Mouse (Mus musculus) myocyte (in vitro differentiated cells): ENCODE data around the gene Gm3138.
"Not testable (repeated sequence)": the region's sequence is repeated elsewhere in the genome, so short reads cannot be mapped to it uniquely, and the experiment has no call there.

Source experiments
- MAX ChIP-seq: IDR thresholded peaks from one replicate; pipeline ENCODE4 v1.6.1; 2011; ENCODE audit warnings: low read depth, mild to moderate bottlenecking, control low read depth
- POLR2A ChIP-seq: IDR thresholded peaks from one replicate; pipeline ENCODE4 v1.6.1; 2011; ENCODE audit warnings: low read depth, mild to moderate bottlenecking, control low read depth, moderate library complexity; ENCODE audit not compliant: insufficient read length
- POLR2AphosphoS2 ChIP-seq: IDR thresholded peaks from one replicate; pipeline ENCODE4 v1.6.1; 2011; ENCODE audit warnings: low read depth, control low read depth; ENCODE audit not compliant: insufficient read length
- REST ChIP-seq: IDR thresholded peaks from one replicate; pipeline ENCODE4 v1.6.1; 2011; ENCODE audit warnings: mild to moderate bottlenecking, control low read depth, moderate library complexity; ENCODE audit not compliant: insufficient read depth, insufficient read length
- TCF12 ChIP-seq: IDR thresholded peaks from one replicate; pipeline ENCODE4 v1.6.1; 2011; ENCODE audit warnings: mild to moderate bottlenecking, control low read depth; ENCODE audit not compliant: poor library complexity, insufficient read depth, severe bottlenecking
- USF1 ChIP-seq: IDR thresholded peaks from one replicate; pipeline ENCODE4 v1.6.1; 2011; ENCODE audit warnings: low read depth, mild to moderate bottlenecking, control low read depth, moderate library complexity

DNA sequence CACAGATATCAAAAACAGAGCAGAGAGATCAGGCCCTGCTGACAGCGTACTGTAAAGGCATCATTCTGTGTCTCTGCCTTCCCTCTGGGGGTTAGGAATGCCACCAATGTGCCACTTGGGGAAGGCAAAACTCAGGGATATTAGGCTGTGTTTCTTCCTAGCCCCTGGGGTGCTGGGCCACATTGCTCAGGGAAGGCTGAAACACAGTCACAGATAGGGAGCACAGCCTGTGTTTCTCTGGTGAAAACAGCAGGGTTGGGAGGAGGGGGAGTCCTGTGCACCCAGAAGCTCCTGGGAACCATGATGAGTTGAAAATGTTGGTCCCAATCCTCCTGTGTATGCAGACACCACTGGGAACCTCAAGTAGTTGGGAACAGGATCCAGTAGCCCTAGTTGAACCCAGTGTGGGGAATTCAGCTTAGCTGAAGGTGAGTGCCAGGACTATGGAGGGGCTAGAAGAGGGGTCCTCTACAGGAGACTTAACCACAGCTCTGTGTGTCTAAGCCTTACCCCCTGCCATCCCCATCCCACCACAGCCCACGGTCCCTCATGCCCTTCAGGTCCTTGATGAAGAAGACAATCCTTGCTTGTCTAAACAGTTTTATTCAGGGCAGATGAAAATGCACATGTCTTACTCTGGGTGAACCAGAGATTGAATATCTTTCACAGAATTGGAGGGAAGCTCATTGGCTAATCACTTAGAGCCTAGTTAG, 20.0 kb downstream of the Gm3138 start:
- TF ChIP-seq TCF12, POLR2AphosphoS2, POLR2A, MAX, REST, USF1: not testable (repeated sequence)
